Mouse (Mus musculus) NIH3T3 (cell line): ENCODE results near the gene Gm28372.

ENCODE experiments used
- DNase-seq: peaks from one replicate; pipeline ENCODE4 v3.0.0-alpha.2; 2012; ENCODE audit warnings: low read depth

The Gm28372 gene

DNA sequence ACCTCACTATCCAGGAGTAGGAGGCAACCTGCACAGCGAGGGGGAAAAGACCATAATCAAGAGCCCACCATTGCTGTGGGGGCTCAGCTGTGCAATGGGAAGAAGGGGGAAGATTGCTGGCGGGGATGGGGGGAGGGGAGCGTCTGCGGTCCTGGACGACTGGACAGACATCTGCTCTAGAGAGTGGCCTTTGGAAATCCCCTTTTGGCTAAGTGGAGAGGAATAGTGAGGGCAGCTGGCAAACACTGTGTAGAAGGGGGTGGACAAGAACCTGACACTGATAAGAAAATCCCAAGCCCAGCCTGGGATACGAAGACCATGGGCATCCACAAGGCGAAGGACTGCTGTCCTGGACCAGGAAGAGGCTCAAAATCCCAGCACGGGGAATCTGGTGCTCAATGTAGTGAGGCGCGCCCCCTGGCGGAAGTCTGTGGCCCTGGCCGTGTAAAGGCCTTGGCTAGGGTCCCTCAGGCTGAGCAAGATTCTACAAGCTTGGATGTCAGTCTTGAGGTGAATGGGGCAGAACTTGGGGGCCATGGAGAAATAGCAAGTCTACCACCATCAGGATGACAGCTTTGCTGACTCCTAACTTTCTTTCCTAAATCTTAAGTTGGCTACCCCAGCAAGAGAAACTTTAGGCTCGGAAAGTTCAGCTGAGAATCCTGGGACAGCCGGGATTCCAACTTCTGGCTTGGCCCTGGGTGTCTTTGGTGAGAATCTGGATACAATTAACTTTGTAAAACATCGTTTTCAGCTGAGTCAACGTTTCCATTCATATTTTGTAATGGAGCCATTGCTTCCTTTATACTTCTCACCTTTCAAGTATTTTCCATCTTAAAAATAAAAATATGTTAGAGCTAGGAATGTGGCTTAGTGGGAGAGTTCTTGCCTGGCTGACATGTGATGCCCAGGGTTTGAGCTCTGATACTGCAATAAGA lies 6.8 kb downstream of the Gm28372 start:
- DNase-seq: peak; percentile 96

DNA sequence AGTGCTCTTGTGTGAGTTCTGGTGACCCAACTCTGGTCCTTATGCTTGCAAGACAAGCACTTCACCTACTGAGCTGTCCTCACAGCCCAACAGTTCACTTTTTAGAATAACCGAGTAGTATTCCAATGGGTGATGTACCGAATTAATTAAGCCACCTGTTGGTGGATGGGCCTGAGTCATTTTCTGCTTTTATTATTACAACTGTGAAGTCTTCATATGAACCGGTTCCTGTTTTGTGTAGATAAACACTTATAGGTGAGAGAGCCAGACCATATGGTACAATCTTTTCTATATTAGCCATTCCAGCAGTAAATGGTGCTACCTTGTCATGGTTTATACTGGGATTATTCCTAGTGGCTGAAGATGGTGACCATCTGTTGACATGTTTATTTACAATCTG lies 7.7 kb downstream of the Gm28372 start:
- DNase-seq: no peak

DNA sequence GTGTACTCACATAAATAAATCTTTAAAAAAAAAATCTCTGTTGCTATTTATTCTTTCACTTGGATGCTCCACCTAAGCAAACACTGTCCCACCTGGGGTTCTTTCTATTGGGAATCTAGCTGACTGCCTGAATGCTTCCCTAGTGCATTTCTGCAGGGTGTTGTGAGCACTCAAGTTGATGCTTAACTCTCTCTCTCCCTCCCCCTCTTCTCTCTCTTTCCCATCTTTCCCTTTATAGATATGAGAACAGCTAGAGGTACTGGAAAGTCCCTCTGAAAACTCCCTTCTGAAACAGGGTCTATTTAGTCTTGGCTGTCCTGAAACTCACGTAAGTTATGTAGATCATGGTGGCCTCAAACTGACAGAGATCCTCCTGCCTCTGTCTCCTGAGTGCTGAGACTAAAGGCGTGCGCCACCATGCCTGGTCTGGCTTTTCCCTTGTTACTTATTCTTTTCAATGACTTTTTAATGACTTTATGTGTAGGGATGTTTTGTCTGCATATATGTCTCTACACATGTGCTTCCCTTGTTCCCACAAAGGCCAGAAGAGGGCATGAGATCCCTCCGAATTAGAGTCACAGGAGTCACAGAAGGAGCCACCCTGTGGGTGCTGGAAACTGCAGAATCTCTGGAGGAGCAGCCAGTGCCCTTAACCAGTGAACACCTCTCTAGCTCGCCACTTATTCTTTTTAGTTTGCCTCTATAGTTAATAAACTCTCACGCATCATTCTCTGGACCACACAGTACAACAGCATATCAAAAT lies 9.2 kb downstream of the Gm28372 start:
- no peak for DNase-seq

DNA sequence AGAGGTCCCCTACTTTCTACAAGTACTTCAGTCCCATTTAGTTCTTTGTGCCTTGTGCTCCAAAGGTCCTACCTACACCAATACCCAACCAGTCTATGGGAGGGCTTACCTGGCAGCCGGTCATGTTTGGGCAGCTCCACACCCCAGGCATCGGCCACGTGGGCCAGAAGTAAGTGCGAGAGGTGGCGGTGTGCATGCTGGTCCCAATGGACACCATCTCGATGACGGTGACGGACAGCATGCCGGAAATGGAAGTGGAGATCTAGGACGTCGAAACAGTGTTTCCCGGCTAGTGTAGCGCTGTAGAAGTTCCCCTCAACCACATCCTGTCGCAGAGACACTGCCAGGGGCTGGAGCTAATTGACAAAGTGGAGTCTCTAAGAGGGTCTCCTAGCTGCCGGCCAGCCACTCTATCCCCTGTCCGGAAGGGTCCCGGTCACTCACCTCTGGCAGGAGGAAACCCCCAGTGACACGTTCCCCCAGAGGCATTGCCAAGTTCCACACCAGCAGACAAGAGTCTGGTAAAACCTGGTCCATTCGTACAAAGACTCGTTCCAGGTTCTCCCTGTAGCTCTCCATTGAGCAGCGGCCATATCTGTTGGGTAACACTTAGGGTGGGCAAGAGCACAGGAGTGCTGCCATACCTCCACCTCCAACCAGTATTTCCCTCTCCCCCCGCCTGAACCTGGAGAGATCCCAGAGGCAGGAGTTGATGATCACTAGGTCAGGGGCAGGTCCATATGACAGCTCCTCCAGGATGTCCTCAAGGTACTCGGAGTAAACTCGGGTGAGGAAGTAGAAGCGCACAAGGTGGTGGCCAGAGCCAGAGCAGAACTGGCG lies 17.0 kb downstream of the Gm28372 start:
- no peak for DNase-seq

DNA sequence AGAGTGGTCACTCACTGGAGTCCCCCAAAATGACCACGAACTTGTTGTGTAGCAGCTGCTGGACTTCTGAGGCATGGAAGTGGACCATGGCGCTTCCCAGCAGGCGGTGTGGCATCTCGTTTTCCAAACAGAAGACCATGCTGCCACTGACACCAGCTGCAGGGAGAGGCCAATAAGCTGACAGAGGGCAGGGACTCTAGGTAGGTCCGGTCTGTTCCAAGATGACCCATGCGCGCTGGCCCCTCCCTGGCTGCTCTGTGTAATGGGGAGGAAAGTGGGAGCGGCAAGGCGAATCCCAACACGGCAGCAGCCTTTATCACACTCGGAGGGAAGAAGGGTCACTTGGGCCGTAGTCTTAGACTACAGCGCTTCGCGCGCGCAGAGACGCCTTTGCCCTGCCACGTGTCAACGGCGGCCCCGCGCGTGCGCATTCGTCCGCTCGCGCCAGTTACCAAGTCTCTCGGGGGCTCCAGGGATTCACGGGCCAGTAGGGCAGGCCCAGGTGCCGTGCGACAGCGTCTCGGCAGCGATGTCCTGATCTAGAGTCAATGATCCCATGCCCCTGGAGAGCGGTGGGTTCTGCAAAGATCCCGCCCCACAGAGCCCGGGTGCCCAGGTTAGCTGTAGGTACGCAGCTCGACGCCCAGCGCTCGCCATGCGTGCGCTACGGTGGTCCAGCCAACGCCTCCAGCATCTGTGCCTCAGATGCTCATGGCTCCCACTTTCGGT lies 18.5 kb downstream of the Gm28372 start:
- no peak for DNase-seq

DNA sequence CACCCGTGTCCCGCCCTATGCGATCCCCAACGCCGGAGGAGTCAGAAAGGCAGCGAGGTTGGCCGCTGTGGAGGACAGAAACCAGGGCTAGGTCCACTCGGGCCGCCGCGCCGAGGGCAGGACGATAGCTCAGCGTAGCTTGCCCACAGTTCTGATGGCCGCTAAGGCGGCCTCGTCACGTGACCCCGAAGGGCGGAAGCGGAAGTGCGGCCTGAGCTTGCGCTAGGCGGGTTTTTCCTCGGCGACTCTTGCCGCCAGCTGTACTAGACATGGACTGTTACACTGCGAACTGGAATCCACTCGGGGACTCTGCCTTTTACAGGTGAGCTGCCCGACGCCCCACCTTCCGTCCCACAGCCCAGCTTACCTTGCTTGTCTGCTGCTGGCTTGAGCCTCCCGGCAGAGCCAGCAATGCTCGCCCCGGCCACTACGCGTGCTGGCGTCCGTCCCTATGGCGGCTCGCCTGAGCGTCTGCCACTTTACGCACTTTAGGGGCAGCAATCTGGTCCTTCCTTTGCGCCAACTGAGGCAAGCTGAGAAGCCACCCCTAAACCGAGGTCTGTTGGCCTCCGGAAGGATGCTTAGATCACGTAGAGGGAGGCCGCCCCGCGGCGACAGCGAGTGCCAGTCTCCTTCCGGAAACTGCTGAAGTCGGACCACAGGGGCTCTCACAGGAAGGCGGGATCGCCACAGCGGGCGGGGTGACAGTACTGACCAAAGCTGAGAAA lies 19.3 kb downstream of the Gm28372 start, which contains the start of the genes Vps16 and Pced1a:
Gene Vps16, plus strand, starts transcription at position 214 of the 728 bp plus-strand sequence.
Gene Pced1a, minus strand, starts transcription at position 576 of the 728 bp plus-strand sequence.
- DNase-seq: peak; percentile 93

DNA sequence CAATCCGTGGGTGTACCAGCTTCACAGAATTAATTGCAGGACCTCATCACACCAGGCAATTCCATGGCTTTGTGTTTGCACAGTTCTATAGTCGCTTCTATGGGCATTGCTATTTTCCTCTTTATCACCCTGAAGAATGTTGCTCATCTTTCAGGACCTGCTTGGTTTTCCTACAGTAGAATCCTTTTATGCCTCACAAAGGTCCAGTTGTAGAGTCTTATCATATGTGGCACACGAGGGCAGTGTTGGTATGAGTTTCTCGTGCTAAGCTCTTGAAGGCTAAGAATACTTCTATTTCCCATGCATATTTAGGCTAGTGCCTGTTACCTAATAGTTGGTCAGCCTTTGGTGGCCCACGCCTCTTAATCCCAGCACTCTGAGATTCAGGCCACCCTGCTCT lies 20.1 kb downstream of the Gm28372 start:
- DNase-seq: peak; percentile 60

DNA sequence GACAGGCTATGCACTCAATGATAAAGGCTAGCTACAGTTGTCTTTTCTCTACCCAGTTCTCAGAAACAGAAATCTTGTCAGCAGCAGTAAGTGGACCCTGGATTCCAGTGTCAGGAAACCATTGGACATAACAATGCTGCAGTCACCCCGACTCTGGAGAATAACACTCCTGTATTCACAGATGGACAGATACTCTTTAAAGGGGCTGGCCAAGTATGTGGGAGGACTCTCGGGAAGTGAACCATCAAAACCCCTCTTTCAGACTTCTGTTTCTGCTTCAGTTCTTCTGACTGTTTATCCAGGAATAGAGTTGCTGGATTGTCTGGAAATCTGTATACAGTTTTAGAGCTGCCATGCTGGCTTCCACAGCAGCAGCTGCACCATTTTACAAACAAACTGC lies 24.8 kb downstream of the Gm28372 start:
- no peak for DNase-seq

DNA sequence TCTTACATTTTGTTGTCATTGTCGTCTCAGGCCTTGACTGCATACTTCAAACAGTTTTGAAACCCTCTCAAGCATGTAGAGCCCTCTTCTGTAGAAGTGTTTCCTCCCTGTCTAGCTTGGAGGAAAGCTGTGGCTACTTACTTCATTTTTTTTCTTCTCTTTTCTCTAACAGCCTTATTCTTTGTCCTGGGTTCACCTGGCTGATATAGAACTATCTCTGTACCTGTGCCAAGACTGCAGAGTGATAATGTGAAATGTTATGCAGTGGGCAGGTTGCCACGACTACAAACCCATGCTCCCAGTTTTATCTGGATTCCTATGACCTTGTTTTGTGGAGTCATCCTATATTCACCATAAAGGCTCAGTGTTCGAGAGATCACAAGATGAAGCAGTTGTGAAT lies 25.4 kb downstream of the Gm28372 start:
- DNase-seq: no peak

DNA sequence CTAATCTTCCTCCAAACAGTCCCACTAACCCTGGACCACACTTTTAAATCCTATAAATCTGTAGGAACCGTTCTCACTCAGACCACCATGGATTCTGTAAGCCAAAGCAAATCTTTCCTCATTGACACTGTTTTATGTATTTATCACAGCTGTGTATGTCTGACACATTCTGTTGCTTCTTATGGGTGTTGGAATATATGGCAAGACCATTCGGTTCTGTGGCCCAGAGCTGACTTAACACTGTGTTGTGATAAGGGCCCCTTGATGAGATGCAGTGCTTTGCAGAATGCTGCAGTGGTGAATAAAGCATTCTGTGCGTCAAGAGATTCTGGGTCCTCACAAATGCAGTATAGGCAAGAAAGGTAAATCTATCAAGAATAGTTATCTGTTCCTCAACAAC lies 27.1 kb downstream of the Gm28372 start:
- no peak for DNase-seq

DNA sequence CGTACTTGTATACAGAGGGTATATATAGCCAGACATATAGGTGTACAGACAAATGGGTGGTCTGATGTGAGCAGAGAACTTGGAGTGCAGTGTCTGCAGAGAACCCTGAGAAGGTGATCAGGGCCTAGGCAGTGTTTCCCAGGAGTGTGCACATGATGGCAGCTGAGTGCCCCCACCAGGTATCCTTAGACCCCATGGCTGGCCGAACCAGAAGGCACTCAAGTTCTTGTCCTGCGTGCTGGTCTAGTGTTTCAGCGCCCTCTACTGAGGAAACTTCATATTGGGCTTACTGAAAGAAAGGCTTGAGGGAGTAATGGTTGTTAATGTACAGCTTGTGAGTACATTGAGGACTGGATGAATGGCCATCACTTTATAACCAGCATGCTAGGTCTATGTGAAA lies 28.1 kb downstream of the Gm28372 start:
- peak; percentile 84 for DNase-seq

DNA sequence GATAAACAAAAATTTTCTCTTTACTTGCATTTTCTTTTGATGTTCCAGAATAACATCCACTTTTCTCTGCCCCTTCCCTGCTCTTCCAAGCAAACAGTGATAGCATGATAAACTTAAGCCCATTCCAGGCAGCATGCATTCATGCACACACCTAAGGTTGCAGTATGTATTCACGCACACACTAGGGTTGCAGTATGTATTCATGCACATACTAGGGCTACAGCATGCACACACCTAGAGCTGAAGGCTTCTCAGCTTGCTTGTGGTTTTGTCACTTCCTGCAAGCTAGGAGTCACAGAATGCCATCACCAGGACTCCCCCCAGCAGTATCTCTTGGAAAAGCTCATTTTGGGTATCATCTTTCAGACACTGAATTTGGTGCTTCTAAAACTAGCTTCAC lies 31.7 kb downstream of the Gm28372 start:
- no peak for DNase-seq

DNA sequence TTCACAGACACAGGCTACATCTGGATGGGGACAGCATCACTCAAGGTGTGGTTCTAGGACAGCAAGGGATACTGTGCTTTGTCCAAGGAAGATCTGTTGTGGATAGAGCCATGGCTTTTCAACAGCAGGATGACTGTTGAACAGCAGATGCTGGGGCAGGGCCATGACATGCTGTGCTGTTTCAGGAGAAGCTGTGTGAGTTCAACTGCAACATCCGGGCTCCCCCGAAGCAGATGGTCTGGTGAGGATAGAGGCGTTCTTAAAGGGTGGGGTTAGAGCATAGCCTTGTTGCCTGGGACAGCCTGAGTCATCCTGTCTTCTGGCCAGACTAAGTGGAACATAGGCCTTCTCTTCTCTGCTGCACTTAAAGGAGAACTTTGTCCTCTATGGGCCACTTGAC lies 33.8 kb downstream of the Gm28372 start:
- no peak for DNase-seq

DNA sequence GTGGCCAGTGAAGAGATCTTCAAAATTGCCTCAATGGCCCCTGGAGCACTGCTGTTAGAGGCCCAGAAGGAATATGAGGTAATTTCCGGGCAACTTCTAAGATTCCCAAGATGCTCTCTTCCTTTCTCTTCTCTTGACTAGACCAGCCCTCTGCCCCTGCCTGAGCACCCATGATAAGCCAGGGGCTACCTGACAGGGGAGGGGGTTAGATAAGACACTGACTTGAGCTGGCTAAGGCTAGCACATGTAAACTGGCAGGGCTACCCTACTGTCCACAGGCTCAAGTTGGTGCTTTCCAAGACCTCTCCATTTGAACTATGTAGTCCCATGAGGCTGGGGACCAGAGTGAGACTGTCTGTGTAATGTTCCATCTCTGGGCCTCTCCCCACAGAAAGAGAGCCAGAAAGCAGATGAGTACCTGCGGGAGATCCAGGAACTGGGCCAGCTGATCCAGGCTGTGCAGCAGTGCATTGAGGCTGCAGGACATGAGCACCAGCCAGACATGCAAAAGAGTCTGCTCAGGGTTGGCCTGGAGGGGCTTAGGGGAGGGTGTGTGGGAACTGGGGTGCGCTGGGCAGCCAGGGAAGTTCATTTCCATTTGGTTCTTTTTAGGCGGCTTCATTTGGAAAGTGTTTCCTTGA lies 34.9 kb downstream of the Gm28372 start:
- DNase-seq: no peak

DNA sequence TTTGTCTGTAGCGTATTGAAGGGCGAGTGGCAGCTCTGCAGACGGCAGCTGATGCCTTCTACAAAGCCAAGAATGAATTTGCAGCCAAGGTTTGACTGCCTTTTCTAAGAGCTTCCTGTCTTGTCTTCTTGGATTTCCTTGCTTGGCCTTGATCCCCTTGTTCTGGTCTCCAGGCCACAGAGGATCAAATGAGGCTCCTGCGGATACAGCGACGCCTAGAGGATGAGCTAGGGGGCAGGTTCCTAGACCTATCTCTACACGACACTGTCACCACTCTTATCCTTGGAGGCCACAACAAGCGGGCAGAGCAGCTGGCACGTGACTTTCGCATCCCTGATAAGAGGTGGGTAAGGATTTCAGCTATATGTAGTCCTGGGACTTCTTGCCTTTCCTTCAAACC lies 37.1 kb downstream of the Gm28372 start:
- DNase-seq: no peak

DNA sequence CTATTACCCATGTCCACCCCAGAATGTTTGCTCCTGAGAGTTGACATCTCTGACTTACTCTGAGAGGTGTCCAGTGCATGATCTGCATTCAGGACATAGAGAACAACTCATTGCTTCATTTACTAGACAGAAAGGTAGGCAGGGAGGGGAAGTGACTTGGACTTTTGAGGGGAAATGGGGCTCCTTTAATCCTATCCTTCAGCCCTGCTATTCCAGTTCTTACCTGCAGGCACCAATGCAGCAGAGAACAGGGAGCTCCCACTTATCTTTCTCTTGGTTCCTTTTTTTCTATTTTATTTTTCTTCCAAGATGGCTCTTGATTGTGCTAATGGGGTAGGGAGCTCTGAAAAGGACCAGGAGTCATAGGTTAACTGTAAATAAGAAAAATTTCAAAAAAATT lies 43.4 kb downstream of the Gm28372 start:
- no peak for DNase-seq

DNA sequence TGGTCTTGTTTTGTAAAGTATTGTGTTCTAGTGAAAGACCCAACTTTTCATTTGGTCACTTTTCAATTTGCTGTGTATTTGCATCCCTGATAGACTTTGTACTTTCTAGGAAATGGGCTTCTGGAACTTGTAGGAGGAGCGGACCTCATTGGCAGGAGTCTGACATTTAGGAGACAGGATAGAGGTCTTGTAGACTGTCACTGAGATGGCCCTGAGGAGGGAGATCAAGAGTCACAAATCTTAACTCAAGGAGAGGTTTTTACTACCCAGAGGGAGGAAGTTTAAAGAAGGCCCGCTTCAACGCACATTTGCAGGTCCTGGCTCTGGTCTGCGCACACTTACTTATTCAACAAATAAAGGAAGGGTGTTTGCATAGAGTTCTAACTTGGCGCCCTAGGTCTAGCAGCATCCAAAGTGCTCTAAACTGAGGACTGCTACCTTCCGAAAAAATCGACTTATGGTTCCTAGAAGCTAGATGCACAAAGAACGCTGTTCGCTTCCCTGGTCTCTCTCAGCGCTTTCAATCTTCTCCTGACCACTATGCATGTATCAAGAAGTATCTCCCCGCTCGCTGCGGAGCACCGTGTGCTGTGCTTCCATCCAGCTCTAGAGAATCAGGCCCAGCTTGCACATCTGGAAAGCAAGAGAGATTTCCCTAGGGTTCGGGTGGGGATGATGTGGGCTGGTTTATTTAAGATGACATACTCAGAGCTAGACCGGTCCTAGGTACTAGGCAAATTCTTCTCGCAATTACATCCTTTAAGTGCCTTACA lies 44.2 kb downstream of the Gm28372 start:
- peak; percentile 64 for DNase-seq

DNA sequence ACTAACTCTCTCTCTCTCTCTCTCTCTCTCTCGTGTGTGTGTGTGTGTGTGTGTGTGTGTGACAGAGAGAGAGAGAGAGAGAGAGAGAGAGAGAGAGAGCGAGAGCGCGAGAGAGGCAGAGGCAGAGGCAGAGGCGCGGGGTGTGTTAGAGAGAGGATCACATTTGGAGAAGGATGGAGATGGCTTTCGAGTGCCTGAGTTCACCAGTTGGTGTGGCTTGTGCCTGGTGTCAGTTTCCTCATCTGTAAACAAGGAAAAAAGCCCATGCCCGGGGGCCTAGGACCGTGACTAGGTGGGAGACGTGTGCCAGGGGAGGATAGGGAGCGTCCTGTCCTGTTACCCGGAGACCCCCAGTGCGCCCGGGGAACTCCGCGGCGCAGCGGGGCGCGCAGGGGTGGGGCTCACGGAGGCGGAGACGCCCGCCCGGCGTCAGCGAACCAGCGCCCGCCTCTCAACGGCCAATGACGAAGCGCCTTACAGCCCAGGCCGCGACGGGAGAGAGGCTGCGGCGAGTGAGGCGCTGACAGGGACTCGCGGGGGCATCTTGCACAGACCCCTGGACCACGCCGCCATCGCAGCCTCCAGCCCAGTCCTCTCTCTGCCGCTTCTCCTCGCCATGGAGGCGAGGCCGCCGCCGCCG lies 44.9 kb downstream of the Gm28372 start, which contains the start of gene Ptpra:
Gene Ptpra, plus strand, starts transcription at position 485 of the 640 bp plus-strand sequence.
- peak; percentile 93 for DNase-seq

DNA sequence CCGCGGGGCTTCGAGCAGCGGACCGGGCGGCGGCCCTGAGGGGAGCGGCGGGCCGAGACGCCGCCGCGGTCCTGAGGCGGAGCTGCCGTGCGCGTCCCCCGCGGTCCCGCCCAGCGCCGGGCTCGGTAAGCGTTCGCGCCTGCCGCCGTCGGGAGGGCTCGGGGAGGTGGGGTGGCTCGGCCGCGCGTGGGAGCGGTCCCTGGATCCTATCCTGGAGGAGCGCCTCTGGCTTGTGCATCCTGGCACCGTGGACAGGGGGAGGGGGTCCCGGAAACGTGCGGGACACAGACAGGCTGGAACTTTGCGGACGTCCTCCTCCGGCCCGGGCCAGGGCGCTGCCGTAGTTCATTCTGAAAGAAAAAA lies 45.4 kb downstream of the Gm28372 start:
- peak; percentile 78 for DNase-seq
